Mouse (Mus musculus) hindbrain, embryonic 15.5 days (tissue): ENCODE measurements around the gene Tmem119. TPM values are rescaled to one million over a fixed set of nuclear protein-coding genes. Genes with fewer than 3 reads are reported as not detected.

Experiments
- polyA plus RNA-seq: library from polyadenylated mRNA; unstranded; fragments of >200 nt; fragmentation: Nextera tagmentation; extraction: Ambion mirVana; gene quantifications from 2 replicates; pipeline ENCODE4 v1.2.1, GENCODE M21; 2015

Gene Tmem119
- polyA plus RNA-seq, 1 experiment from 2014 or later = 6.5 TPM

Other genes starting within 250 kb of the Tmem119 start
- 2.0 and 4.4 TPM in 2 replicates for gene Cmklr1, start 150.1 kb downstream of the Tmem119 start, polyA plus RNA-seq
- gene 1700069L16Rik, start 75.7 kb downstream of the Tmem119 start, polyA plus RNA-seq = not detected in 2 replicates
- 10.6 and 10.9 TPM in 2 replicates for gene Ficd, start 64.7 kb downstream of the Tmem119 start, polyA plus RNA-seq
- 45.7 and 47.4 TPM in 2 replicates for gene Sart3, start 28.0 kb downstream of the Tmem119 start, polyA plus RNA-seq
- 87.6 and 89.9 TPM in 2 replicates for gene Iscu, start 27.8 kb downstream of the Tmem119 start, polyA plus RNA-seq
- 2.1 and 3.0 TPM in 2 replicates for gene Selplg, start 32.1 kb upstream of the Tmem119 start, polyA plus RNA-seq
- 175 and 182 TPM in 2 replicates for gene Coro1c, start 108.2 kb upstream of the Tmem119 start, polyA plus RNA-seq
- gene Ssh1, start 193.4 kb upstream of the Tmem119 start, polyA plus RNA-seq = 12.4 and 12.8 TPM in 2 replicates
- 0.09 TPM in 1 of 2 replicates, not detected in the other for gene Dao, start 203.2 kb upstream of the Tmem119 start, polyA plus RNA-seq